Mouse (Mus musculus) gastrocnemius, postnatal 4 days (tissue): ENCODE data around the gene Gm826. TPM values are rescaled to one million over a fixed set of nuclear protein-coding genes. Genes with fewer than 3 reads are reported as not detected.

ENCODE experiments used
- DNase-seq, 2 experiments: peaks; one replicate each; pipeline ENCODE4 v3.0.0; 2021 to 2022; ENCODE audit warnings: low spot score in 2 of 2, mixed read lengths in 2 of 2
- total RNA-seq, 2 experiments: library from RNA; stranded (reverse); gene quantifications; 2 replicates each; pipeline ENCODE4 v1.2.3; 2021

The Gm826 gene
- total RNA-seq, 2 experiments from 2014 or later: 0.73 TPM; not detected in 1

- DNase-seq: no peak
Measured at GRCm38 (mm10) chr2:160354319-160354718, 20.4 kb upstream of the Gm826 start.

GRCm38 (mm10) chr2:160353581-160353980, 19.6 kb upstream of the Gm826 start:
- no peak for DNase-seq

- no peak for DNase-seq
Measured at GRCm38 (mm10) chr2:160351038-160351574, 17.1 kb upstream of the Gm826 start.

- no peak for DNase-seq
Measured at GRCm38 (mm10) chr2:160349578-160349977, 15.6 kb upstream of the Gm826 start.

DNA sequence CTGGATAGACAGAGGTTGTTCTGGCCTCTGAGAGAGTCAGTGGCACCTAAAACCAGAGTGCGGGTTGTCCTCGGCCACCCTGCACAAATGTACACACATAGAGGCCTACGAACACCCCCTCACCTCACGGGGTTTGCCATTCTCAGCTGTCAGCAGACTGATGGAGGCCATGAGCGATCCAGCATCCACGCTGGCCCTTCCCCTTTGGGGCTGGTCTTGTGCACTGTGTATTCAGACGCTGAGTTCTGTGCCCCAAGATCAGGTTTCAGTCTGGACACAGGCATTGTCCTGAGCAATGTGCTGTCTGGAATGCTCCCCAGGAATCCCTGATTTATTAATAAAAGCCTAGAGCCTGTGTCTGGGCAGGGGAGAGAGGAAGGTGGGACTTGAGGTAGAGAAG, 14.8 kb upstream of the Gm826 start:
- no peak for DNase-seq

GRCm38 (mm10) chr2:160348072-160348604, 14.2 kb upstream of the Gm826 start:
- DNase-seq: no peak

DNA sequence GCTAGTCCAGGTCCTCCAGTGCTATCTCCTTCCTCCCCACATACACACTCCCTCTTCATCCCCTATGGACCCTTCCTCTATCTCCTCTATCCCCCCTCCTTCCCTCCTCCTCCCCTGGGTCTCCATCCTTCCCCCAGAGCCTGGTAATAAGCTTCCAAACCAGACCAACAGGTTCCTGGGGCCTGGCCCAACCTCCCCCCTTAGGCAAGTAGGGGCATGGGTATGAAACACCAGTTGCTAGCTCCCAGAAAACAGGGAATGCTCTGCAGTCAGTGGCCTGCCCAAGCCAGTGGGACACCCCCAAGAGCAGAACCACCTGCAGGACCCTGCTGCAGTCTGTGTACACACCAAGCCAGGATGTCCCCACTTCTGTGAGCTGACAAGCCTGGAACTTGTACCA, 11.7 kb upstream of the Gm826 start:
- DNase-seq: no peak

GRCm38 (mm10) chr2:160340121-160340520, 6.2 kb upstream of the Gm826 start:
- DNase-seq: no peak

- no peak for DNase-seq
Measured at GRCm38 (mm10) chr2:160339595-160339994, 5.6 kb upstream of the Gm826 start.

- no peak for DNase-seq
Measured at GRCm38 (mm10) chr2:160336053-160336452, 2.1 kb upstream of the Gm826 start.

DNA sequence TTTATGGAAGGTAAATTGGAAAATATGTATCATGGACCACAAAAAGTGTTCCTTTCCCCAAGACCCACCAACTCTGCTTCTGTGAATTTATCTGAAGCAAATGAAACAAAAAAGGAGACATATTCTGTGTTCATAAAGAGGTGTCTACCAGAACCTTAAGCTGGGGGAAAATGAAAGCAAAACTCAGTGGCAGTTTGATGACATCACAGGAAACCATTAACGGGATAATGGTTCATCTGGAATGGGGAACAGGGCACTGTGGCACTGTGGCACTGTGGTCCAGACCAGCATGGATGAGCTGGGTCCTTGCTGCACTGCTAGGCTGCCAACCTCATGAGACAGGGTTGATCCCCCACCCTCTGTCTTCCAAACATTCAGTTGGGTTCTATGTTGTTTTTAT, 1.1 kb upstream of the Gm826 start:
- DNase-seq: no peak

DNA sequence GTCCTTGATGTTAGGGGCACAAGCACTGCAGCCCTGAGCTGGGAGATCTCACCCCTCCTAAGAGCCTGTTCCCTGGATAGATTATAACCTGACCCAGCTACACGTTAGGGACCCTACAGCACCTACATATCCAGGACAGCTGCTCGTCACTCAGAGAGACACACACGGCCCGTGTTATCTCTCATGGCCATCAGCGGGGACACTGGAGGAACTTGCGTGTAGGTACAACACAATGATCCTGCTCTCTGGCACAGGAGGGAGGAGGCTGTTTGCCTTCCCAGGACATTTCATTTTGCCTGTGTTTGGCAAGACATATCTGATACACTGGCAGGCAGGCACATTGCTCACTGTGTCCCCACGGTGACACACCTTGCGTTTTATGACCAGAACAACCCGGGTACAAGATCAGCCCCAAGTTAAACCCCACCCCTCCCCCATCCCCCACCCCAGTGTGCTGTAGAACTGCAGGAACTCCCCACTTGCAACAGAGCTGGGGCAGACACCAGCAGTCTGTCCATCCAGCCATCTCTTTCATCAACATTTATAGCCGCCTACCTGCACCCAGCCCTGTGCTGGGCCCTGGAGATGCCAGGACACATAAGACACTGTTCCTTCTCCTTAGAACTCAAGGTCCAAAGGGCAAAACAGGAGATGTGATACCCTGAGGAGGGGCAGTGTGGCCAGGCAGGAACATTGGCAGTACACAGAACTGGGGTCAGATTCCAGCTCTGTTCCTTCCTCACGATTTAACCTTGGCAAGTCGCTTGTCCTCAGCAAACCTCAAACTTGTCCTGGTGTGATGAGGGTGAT, 1.2 kb downstream of the Gm826 start:
- DNase-seq: no peak

DNA sequence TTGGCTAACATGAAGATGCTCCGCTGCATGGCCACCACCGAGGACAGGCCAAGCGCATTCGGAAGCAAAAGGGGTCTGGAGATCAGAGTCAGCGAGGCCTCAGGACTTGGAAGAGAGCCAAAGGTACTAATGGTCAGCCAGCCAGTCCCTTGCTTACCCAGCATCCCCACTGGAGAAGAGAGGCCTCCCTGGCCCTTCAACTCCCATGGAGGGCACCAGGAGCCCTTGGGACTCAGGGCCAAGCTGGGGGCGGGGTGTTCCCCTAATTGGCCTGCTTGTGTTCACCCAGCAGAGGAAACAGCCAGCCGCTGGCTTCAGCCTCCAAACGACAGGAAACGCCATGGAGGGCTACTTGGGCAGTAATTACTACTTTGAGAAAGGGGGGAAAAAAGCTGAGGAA, 5.1 kb downstream of the Gm826 start:
- no peak for DNase-seq

- DNase-seq: no peak
Measured at GRCm38 (mm10) chr2:160327716-160328115, 6.2 kb downstream of the Gm826 start.

- no peak for DNase-seq
Measured at GRCm38 (mm10) chr2:160327167-160327566, 6.8 kb downstream of the Gm826 start.

GRCm38 (mm10) chr2:160325105-160325644, 8.8 kb downstream of the Gm826 start:
- DNase-seq: no peak

GRCm38 (mm10) chr2:160321829-160322228, 12.1 kb downstream of the Gm826 start:
- no peak for DNase-seq

DNA sequence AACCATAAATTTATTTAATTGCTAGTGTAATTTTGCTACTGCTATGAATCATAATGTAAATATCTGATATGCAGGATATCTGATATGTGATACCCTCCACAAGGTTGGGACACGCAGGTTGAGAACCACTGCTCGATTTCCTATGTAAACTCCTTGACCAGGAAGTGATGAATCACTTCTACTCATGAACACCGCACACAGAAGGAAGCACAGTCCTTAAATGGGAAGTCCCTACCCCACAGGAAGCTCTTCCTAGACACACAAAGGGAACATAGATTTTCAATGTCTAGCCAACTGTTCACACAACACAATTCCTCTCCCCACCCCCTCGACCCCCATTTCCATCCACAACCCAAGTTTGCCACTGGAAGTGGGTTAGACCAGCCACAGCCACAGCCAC, 15.7 kb downstream of the Gm826 start:
- no peak for DNase-seq

DNA sequence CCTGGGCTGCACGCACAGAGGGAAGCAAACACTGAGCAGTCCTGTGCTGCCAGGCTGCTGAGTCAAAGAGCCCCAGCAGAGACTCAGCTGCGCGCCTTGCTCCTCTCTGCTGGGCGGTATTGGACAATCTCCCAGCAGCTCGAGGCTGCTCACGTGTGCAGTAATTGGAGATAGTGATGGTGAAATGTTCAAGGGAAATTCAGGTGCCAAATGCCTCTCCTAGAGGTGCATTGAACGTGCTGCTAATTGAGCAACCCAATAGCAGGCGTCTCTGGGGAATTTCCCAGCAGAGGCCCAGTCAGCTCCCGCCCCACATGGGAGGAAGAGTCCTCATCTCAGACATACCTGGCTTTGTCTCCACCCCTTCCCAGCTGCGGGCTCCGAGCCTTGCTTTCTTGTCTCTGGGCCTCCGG, 20.4 kb downstream of the Gm826 start:
- no peak for DNase-seq

DNA sequence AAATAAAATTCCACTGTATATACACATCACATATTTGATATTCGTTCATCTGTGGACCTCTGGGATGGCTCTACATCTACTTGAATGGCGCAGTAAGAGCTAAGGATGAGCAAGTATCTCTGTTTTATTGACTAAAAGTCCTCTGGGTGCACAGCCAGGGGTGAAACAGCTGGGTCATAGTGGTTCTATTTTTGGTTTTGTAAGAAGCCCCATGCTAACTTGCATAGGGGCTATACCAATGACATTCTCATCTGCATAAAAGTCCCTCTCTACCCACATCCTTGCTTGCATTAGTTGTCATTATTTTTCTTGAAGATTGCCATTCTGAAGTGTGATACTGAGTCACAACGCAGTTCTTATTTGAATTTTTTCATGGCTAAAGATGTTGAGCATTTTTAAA, 28.9 kb downstream of the Gm826 start:
- no peak for DNase-seq

DNA sequence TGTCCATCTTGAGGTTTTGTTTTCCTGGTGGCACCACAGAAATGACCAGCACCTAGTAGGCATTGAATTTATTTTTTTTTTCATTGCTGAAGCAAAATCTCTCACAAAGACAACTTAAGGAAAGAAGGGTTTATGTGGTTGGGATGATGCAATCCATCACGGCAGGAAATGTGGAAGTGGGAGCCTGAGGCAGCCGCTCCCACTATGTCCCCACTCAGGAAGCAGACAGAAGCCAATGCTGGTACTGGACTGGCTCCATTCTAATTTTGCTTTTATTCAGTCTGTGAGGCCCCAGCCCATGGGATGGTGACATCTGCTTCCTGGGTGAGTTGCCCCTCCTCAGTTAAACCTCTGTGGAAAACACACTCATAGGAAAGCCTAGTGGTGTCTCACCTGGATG, 30.0 kb downstream of the Gm826 start:
- DNase-seq: no peak

GRCm38 (mm10) chr2:160302013-160302412, 31.9 kb downstream of the Gm826 start:
- DNase-seq: no peak
